Mouse (Mus musculus): ENCODE results near the gene 1700012B09Rik. TPM values are rescaled to one million over a fixed set of nuclear protein-coding genes. Genes with fewer than 3 reads are reported as not detected.

1700012B09Rik gene
- polyA plus RNA-seq, 1 experiment from 2014 or later = not detected

DNA sequence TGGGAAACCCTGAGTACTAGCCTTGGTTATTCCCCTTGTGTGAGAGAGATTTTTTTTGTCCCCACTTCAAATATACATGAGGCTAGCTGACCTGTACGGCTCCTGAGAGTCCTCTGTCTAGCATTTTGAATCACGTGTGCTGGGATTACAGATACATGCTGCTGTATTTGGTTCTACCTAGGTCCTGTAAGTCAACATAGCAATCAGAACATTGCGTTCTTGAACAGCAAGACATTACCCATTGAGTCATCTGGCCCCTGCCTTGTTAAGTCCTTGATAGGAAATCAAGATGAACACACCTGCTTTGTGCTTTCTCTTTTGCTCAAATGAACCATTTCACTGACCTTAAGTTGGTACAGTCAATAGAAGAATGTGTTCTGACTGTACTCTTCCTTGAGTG lies 16.4 kb downstream of the 1700012B09Rik start:
- H3K27ac ChIP-seq (ENCODE audit: low read depth) = no peak overlapping the region
- WGBS (ENCODE audit: insufficient replicate concordance) = 68% methylated on average over 3 of the region's 3 CpGs
- no peak overlapping the region for H3K9ac ChIP-seq (replicated peaks)
- no peak overlapping the region for H3K4me2 ChIP-seq (ENCODE audit: low read depth, low read length)
- peaks cover 10% of the 10 kb centered on the region for H3K4me1 ChIP-seq (ENCODE audit: insufficient read depth)
- H3K4me3 ChIP-seq (ENCODE audit: low read depth, low read length) = no peak overlapping the region
- no peak for ATAC-seq
- H3K27me3 ChIP-seq (ENCODE audit: insufficient read depth, low read length) = 0 out of 2 replicates have a peak, but pooled peaks cover 8% of the 10 kb centered on the region
- no peaks in the 10 kb centered on the region for H3K9me3 ChIP-seq (ENCODE audit: low read length)
- DNase-seq = no peak
- no peak for TF ChIP-seq CTCF (IDR thresholded peaks at IDR 0.05; ENCODE audit: low read depth)
- TF ChIP-seq EP300 (IDR thresholded peaks at IDR 0.05; ENCODE audit: low read depth) = no peak
- no peaks in the 10 kb centered on the region for H3K36me3 ChIP-seq (replicated peaks; ENCODE audit: insufficient read depth, low read length)

DNA sequence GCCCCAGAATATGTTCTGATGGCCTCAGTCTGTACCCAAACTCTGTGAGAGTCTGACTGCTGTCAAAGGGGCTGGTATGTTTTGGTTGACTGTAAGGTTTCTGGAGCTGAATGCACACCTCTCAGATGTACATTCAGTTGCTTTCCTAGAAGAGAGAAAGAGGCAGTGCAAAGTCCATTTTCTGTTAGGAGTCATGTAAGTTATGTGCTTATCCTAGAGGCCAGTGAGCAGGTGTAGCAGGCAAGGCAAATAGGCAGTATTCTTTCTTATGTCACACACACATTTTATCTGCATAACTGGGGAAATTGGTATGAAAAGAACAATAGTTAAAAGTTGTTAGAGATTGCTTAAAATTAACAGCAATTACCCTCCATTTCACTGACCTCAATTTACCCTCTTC lies 16.9 kb downstream of the 1700012B09Rik start:
- H3K27me3 ChIP-seq (ENCODE audit: insufficient read depth, low read length) = 0 out of 2 replicates have a peak, but pooled peaks cover 8% of the 10 kb centered on the region
- TF ChIP-seq CTCF (IDR thresholded peaks at IDR 0.05; ENCODE audit: low read depth) = no peak
- no peak overlapping the region for H3K27ac ChIP-seq (ENCODE audit: low read depth)
- no peak overlapping the region for H3K4me3 ChIP-seq (ENCODE audit: low read depth, low read length)
- no peak overlapping the region for H3K9ac ChIP-seq (replicated peaks)
- H3K36me3 ChIP-seq (replicated peaks; ENCODE audit: insufficient read depth, low read length) = no peaks in the 10 kb centered on the region
- no peaks in the 10 kb centered on the region for H3K9me3 ChIP-seq (ENCODE audit: low read length)
- no peak for DNase-seq
- H3K4me2 ChIP-seq (ENCODE audit: low read depth, low read length) = no peak overlapping the region
- peaks cover 10% of the 10 kb centered on the region for H3K4me1 ChIP-seq (ENCODE audit: insufficient read depth)
- ATAC-seq = no peak

DNA sequence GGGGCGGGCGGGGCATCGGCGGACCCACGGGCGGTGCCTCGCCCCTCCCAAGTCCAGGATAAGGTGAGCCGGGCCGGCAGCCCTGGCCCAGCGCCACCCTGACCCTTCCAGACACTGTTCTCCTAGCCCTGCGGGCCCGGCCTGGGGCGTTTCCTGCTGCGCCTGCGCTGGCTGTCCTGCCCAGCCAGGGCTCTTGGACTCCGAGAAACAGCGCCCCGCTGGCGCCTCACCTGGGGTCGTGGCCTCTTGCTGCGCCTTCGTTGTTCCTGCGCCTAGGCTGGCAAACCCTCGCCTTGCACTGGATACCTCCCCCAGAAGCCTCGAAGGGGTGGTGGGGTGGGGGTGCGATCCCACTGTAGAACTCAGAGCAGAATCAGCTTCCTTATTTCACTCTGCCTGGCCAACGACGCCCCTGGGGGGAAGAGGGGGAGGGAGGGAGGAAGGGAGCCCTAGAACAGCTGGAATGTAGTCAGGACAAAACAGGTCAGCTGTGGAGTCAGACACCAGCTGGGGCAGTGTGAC lies 18.8 kb downstream of the 1700012B09Rik start, which contains the start of gene Fut4:
Gene Fut4, minus strand, starts transcription at position 393 of the 522 bp plus-strand sequence.
- H3K4me2 ChIP-seq (ENCODE audit: low read depth, low read length) = peak within 1 kb of the TSS; percentile 89
- H3K9ac ChIP-seq (replicated peaks) = peak within 1 kb of the TSS; percentile 63
- H3K4me1 ChIP-seq (ENCODE audit: insufficient read depth) = peaks cover 10% of the 10 kb centered on the region
- peak; percentile 78 for ATAC-seq
- no peaks in the 10 kb centered on the region for H3K36me3 ChIP-seq (replicated peaks; ENCODE audit: insufficient read depth, low read length)
- H3K4me3 ChIP-seq (ENCODE audit: low read depth, low read length) = peak within 1 kb of the TSS; percentile 55
- no peak within 1 kb of the TSS for H3K27ac ChIP-seq (ENCODE audit: low read depth)
- WGBS (ENCODE audit: insufficient replicate concordance) = under 1% methylated on average over 27 of the region's 28 CpGs
- H3K27me3 ChIP-seq (ENCODE audit: insufficient read depth, low read length) = 0 out of 2 replicates have a peak, but pooled peaks cover 8% of the 10 kb centered on the region
- H3K9me3 ChIP-seq (ENCODE audit: low read length) = no peaks in the 10 kb centered on the region
- peak; percentile 56 for DNase-seq
- TF ChIP-seq CTCF (IDR thresholded peaks at IDR 0.05; ENCODE audit: low read depth) (0 out of 2 replicates have a peak, but pooled peaks have one; percentile 1), EP300 (IDR thresholded peaks at IDR 0.05; ENCODE audit: low read depth) (no peak)

DNA sequence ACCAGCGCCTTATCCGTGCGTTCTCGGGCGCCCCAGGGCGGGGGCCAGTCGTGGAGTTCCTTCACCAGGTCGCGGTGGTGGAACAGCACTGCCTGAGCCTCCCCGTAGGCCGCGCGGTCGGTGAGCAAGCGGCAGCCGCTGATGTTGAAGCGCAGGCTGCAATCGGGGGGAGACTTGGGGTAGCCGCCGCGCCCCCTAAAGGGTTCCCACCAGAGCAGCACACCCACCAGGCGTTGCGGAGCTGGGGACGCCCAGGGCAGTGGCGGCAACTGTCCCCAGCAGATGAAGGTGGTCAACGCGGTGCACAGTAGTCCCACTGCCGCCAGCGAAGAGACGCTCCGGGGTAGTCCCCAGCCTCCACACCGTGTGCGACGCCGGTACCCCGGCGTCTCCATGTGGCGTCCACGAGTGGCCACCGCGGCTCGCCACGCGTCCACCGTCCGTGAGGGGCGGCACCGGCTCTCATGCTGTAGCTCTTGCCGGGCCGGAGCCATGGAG lies 19.3 kb downstream of the 1700012B09Rik start:
- peak overlapping the region; percentile 89 for H3K4me2 ChIP-seq (ENCODE audit: low read depth, low read length)
- H3K27me3 ChIP-seq (ENCODE audit: insufficient read depth, low read length) = 0 out of 2 replicates have a peak, but pooled peaks cover 8% of the 10 kb centered on the region
- no peaks in the 10 kb centered on the region for H3K9me3 ChIP-seq (ENCODE audit: low read length)
- ATAC-seq = peak; percentile 48
- no peaks in the 10 kb centered on the region for H3K36me3 ChIP-seq (replicated peaks; ENCODE audit: insufficient read depth, low read length)
- no peak overlapping the region for H3K27ac ChIP-seq (ENCODE audit: low read depth)
- peaks cover 10% of the 10 kb centered on the region for H3K4me1 ChIP-seq (ENCODE audit: insufficient read depth)
- DNase-seq = peak; percentile 24
- TF ChIP-seq EP300 (IDR thresholded peaks at IDR 0.05; ENCODE audit: low read depth) (no peak), CTCF (IDR thresholded peaks at IDR 0.05; ENCODE audit: low read depth) (no peak)
- under 1% methylated on average over 50 of the region's 50 CpGs for WGBS (ENCODE audit: insufficient replicate concordance)
- H3K4me3 ChIP-seq (ENCODE audit: low read depth, low read length) = peak overlapping the region; percentile 55
- H3K9ac ChIP-seq (replicated peaks) = peak overlapping the region; percentile 63

DNA sequence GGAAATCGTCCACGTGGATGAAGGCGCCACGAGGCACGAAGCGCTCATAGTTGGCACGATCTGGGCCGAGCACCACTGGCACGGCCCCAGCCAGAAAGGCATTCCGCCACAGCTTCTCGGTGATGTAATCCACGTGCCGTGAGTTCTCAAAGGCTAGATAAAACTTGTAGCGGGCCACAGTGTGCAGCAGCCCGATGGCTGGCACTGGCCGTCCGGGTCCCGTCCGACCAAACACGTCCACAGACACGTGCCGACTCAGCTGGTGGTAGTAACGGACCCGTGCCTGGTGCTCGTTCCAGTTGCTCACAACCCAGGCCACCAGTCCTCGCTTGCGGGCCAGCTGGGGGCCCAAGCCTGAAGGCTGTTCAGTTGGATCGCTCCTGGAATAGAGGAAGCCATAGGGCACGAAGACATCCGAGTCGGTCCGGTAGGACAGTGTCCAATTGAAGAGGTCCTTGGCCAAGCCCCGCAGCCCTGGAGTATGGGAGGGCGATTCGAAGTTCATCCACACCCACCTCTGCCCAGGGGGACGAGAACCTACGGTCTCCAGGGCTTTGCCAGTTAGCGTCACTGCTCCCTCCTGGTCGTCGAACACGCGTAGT lies 19.8 kb downstream of the 1700012B09Rik start:
- Histone ChIP-seq H3K27me3 (ENCODE audit: insufficient read depth, low read length) (0 out of 2 replicates have a peak, but pooled peaks cover 8% of the 10 kb centered on the region), H3K4me2 (ENCODE audit: low read depth, low read length) (peak overlapping the region; percentile 89), H3K4me1 (ENCODE audit: insufficient read depth) (peaks cover 10% of the 10 kb centered on the region), H3K9me3 (ENCODE audit: low read length) (no peaks in the 10 kb centered on the region), H3K9ac (replicated peaks) (no peak overlapping the region; the same call in 1 of the 2 replicates), H3K36me3 (replicated peaks; ENCODE audit: insufficient read depth, low read length) (no peaks in the 10 kb centered on the region), H3K4me3 (ENCODE audit: low read depth, low read length) (peak overlapping the region; percentile 55), H3K27ac (ENCODE audit: low read depth) (no peak overlapping the region)
- DNase-seq (no peak), ATAC-seq (no peak; the same call in 1 of the 2 replicates)
- 65% methylated on average over 42 of the region's 42 CpGs for WGBS (ENCODE audit: insufficient replicate concordance)
- TF ChIP-seq EP300 (IDR thresholded peaks at IDR 0.05; ENCODE audit: low read depth) = no peak
- TF ChIP-seq CTCF (IDR thresholded peaks at IDR 0.05; ENCODE audit: low read depth) = no peak

DNA sequence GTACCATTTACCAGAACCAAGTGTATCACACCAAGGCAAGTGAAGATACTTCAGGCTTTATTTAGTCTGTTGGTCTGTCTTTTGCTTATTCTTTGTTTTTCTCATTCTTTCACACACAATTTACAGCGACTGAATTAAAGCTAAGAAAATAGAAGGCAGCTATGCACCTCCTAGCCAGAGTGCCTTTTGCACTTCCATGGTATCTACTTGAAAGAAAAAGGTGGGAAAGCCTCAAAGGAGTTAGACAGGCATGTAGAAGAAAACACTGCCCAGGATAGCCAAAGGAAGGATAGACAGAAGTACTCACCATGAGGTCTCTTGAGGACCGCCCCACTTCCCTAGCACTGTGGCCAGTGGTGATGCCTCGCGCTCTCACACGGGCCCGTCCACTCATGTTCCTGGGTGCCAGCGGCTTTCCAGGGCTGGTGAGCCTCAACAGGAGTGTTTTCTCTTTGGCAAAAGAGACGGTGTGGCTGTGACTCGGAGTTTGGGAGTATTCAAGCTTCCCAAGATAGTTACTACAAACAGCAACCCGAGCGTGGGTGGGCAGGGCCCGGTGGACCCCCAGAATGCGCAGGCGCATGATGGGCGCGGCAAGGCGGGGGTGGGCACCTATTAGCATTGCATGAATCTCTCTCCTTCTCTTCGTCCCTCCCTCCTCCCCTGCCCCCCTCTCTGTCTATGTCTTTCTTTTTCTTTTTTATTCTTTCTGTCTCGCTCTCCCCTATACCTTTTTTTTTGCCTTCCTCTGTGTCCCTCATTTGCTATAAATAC lies 30.5 kb downstream of the 1700012B09Rik start, which contains the start of gene Piwil4:
Gene Piwil4, minus strand, starts transcription at position 583 of the 774 bp plus-strand sequence.
- no peak within 1 kb of the TSS for H3K9ac ChIP-seq (replicated peaks)
- no peak within 1 kb of the TSS for H3K4me3 ChIP-seq (ENCODE audit: low read depth, low read length)
- TF ChIP-seq CTCF (IDR thresholded peaks at IDR 0.05; ENCODE audit: low read depth) (no peak), EP300 (IDR thresholded peaks at IDR 0.05; ENCODE audit: low read depth) (no peak)
- no peak within 1 kb of the TSS for H3K27ac ChIP-seq (ENCODE audit: low read depth)
- no peaks in the 10 kb centered on the region for H3K36me3 ChIP-seq (replicated peaks; ENCODE audit: insufficient read depth, low read length)
- ATAC-seq (no peak), DNase-seq (no peak)
- no peaks in the 10 kb centered on the region for H3K27me3 ChIP-seq (ENCODE audit: insufficient read depth, low read length)
- no peak within 1 kb of the TSS for H3K4me2 ChIP-seq (ENCODE audit: low read depth, low read length)
- no peaks in the 10 kb centered on the region for H3K9me3 ChIP-seq (ENCODE audit: low read length)
- no peaks in the 10 kb centered on the region for H3K4me1 ChIP-seq (ENCODE audit: insufficient read depth)
- 79% methylated on average over 19 of the region's 19 CpGs for WGBS (ENCODE audit: insufficient replicate concordance)
